Mouse (Mus musculus) liver, embryonic 14.5 days (tissue): ENCODE results near the gene Kcnq1.

Experiments
- CTCF ChIP-seq: IDR thresholded peaks from 2 replicates; pipeline ENCODE4 v1.5.1; 2016; ENCODE audit warnings: antibody characterized with exemption, low read depth, control low read depth
- EP300 ChIP-seq: IDR thresholded peaks from 2 replicates; pipeline ENCODE4 v1.6.1; 2016; ENCODE audit warnings: antibody characterized with exemption, low read depth

- TF ChIP-seq CTCF = no peak
- TF ChIP-seq EP300 = no peak
Measured at GRCm38 (mm10) chr7:143310847-143311246, 204.7 kb downstream of the Kcnq1 start.
